Mouse (Mus musculus) stomach, postnatal 0 days (tissue): ENCODE measurements at regions not wholly inside any gene's neighbourhood (a gene's known extent, or its start where the extent isn't known, plus 50 kb on each side); places are given as distances from the start of the nearest gene placed in this dataset.

Experiments
- ATAC-seq: fragments of 200-750 bp; cut with Nextera tagmentation; 2 replicates; pipeline ENCODE4 v1.8.0; 2017; ENCODE audit not compliant: low FRiP score, low TSS enrichment
- DNase-seq: peaks from one replicate; pipeline ENCODE4 v3.0.0-alpha.2; 2016; ENCODE audit warnings: low spot score
- H3K27ac ChIP-seq: fragments of 300-500 bp; sonication (generic); replicated peaks from 2 replicates; pipeline ENCODE4 v1.5.1; 2014; ENCODE audit warnings: mild to moderate bottlenecking, control low read depth
- H3K27me3 ChIP-seq: fragments of 300-500 bp; sonication (generic); 2 replicates; pipeline ENCODE4 v1.6.1; 2014; ENCODE audit warnings: low read length; ENCODE audit not compliant: control insufficient read depth, insufficient read depth
- H3K36me3 ChIP-seq: fragments of 300-500 bp; sonication (generic); 2 replicates; pipeline ENCODE4 v1.6.1; 2014; ENCODE audit warnings: low read length, mixed read lengths; ENCODE audit not compliant: control insufficient read depth, insufficient read depth
- H3K4me1 ChIP-seq: fragments of 300-500 bp; sonication (generic); replicated peaks from 2 replicates; pipeline ENCODE4 v1.6.1; 2014; ENCODE audit warnings: antibody characterized with exemption; ENCODE audit not compliant: control insufficient read depth, insufficient read depth
- H3K4me2 ChIP-seq: fragments of 300-500 bp; sonication (generic); replicated peaks from 2 replicates; pipeline ENCODE4 v1.6.1; 2014; ENCODE audit warnings: low read depth, mild to moderate bottlenecking, control low read depth, moderate library complexity
- H3K4me3 ChIP-seq: fragments of 300-500 bp; sonication (generic); 2 replicates; pipeline ENCODE4 v1.5.1; 2014; ENCODE audit warnings: low read depth, low read length, control low read depth
- H3K9ac ChIP-seq: fragments of 300-500 bp; sonication (generic); 2 replicates; pipeline ENCODE4 v1.6.1; 2014; ENCODE audit warnings: mild to moderate bottlenecking, low read length, control low read depth, mixed read lengths
- H3K9me3 ChIP-seq: fragments of 300-500 bp; sonication (generic); 2 replicates; pipeline ENCODE4 v1.6.1; 2016; ENCODE audit warnings: low read length; ENCODE audit not compliant: control insufficient read depth
- CTCF ChIP-seq: IDR thresholded peaks from 2 replicates; pipeline ENCODE4 v1.5.1; 2016; ENCODE audit warnings: antibody characterized with exemption, low read depth, mild to moderate bottlenecking, moderate library complexity
- EP300 ChIP-seq: optimal IDR thresholded peaks from 2 replicates; pipeline ENCODE3; 2016; ENCODE audit warnings: antibody characterized with exemption
- WGBS: fragments of 180-500 bp; shearing (Covaris S2); extraction: QIAGEN DNeasy Blood & Tissue Kit; methylation state at CpG from one replicate; pipeline ENCODE4 v1.1.7; 2014; 5-methylcytosine and 5-hydroxymethylcytosine counted together

- DNase-seq (no peak), ATAC-seq (no peak)
- H3K36me3 ChIP-seq: no peaks in the 10 kb centered on the region
- H3K4me3 ChIP-seq: no peak overlapping the region
- no peak for TF ChIP-seq EP300
- no peak for TF ChIP-seq CTCF
- no peak overlapping the region for H3K9ac ChIP-seq
- 60% methylated on average over 3 of the region's 3 CpGs for WGBS
- no peaks in the 10 kb centered on the region for H3K4me1 ChIP-seq
- H3K27ac ChIP-seq: no peak overlapping the region
- no peaks in the 10 kb centered on the region for H3K27me3 ChIP-seq
- H3K4me2 ChIP-seq: no peak overlapping the region
- no peaks in the 10 kb centered on the region for H3K9me3 ChIP-seq
Observed at GRCm38 (mm10) chr16:86138171-86138570, 236.5 kb upstream of the Adamts5 start.

GRCm38 (mm10) chr16:86136169-86136568 is 234.5 kb upstream of the Adamts5 start:
- Histone ChIP-seq H3K4me3 (no peak overlapping the region), H3K36me3 (no peaks in the 10 kb centered on the region)
- 62% methylated on average over 3 of the region's 3 CpGs for WGBS

GRCm38 (mm10) chr16:86127391-86127790 is 225.8 kb upstream of the Adamts5 start:
- no peak for ATAC-seq
- DNase-seq: no peak
- Histone ChIP-seq H3K4me1 (no peaks in the 10 kb centered on the region), H3K9ac (no peak overlapping the region), H3K36me3 (no peaks in the 10 kb centered on the region), H3K9me3 (no peaks in the 10 kb centered on the region), H3K4me3 (no peak overlapping the region), H3K27ac (no peak overlapping the region), H3K27me3 (no peaks in the 10 kb centered on the region), H3K4me2 (no peak overlapping the region)
- 79% methylated on average over 4 of the region's 4 CpGs for WGBS
- TF ChIP-seq EP300 (no peak), CTCF (no peak)

More at GRCm38 (mm10) chr16:86136169-86136568, 234.5 kb upstream of the Adamts5 start:
- DNase-seq: no peak
- Histone ChIP-seq H3K4me2 (no peak overlapping the region), H3K4me1 (no peaks in the 10 kb centered on the region), H3K27me3 (no peaks in the 10 kb centered on the region), H3K9ac (no peak overlapping the region), H3K27ac (no peak overlapping the region), H3K9me3 (no peaks in the 10 kb centered on the region)
- TF ChIP-seq EP300 (no peak), CTCF (no peak)
- no peak for ATAC-seq

- WGBS: 80% methylated on average over 1 of the region's 1 CpGs
- H3K4me3 ChIP-seq: no peak overlapping the region
- ATAC-seq: no peak
Observed at GRCm38 (mm10) chr16:86124182-86124581, 222.6 kb upstream of the Adamts5 start.

GRCm38 (mm10) chr16:86122936-86123335 is 221.3 kb upstream of the Adamts5 start:
- H3K4me3 ChIP-seq: no peak overlapping the region
- no peaks in the 10 kb centered on the region for H3K4me1 ChIP-seq
- H3K9ac ChIP-seq: no peak overlapping the region
- ATAC-seq: no peak
- DNase-seq: no peak
- WGBS: 11% methylated on average over 1 of the region's 1 CpGs
- H3K9me3 ChIP-seq: no peaks in the 10 kb centered on the region
- H3K4me2 ChIP-seq: no peak overlapping the region
- H3K27me3 ChIP-seq: no peaks in the 10 kb centered on the region
- no peak for TF ChIP-seq EP300
- TF ChIP-seq CTCF: no peak
- H3K27ac ChIP-seq: no peak overlapping the region
- no peaks in the 10 kb centered on the region for H3K36me3 ChIP-seq

More at GRCm38 (mm10) chr16:86124182-86124581, 222.6 kb upstream of the Adamts5 start:
- Histone ChIP-seq H3K27me3 (no peaks in the 10 kb centered on the region), H3K36me3 (no peaks in the 10 kb centered on the region), H3K9ac (no peak overlapping the region), H3K27ac (no peak overlapping the region), H3K9me3 (no peaks in the 10 kb centered on the region), H3K4me2 (no peak overlapping the region), H3K4me1 (no peaks in the 10 kb centered on the region)
- no peak for TF ChIP-seq CTCF
- no peak for TF ChIP-seq EP300
- no peak for DNase-seq

- no peak for ATAC-seq
- H3K36me3 ChIP-seq: no peaks in the 10 kb centered on the region
- TF ChIP-seq CTCF (no peak), EP300 (no peak)
Observed at GRCm38 (mm10) chr16:86117959-86118358, 216.3 kb upstream of the Adamts5 start.

More at GRCm38 (mm10) chr16:86117959-86118358, 216.3 kb upstream of the Adamts5 start:
- Histone ChIP-seq H3K9me3 (no peaks in the 10 kb centered on the region), H3K4me1 (no peaks in the 10 kb centered on the region), H3K27ac (no peak overlapping the region), H3K27me3 (no peaks in the 10 kb centered on the region), H3K4me3 (no peak overlapping the region), H3K9ac (no peak overlapping the region), H3K4me2 (no peak overlapping the region)
- DNase-seq: no peak
